Mouse (Mus musculus) stomach, postnatal 0 days (tissue): ENCODE measurements around the gene Xbp1.

ENCODE experiments used
- CTCF ChIP-seq: IDR thresholded peaks from 2 replicates; pipeline ENCODE4 v1.5.1; 2016; ENCODE audit warnings: antibody characterized with exemption, low read depth, mild to moderate bottlenecking, moderate library complexity
- EP300 ChIP-seq: optimal IDR thresholded peaks from 2 replicates; pipeline ENCODE3; 2016; ENCODE audit warnings: antibody characterized with exemption

DNA sequence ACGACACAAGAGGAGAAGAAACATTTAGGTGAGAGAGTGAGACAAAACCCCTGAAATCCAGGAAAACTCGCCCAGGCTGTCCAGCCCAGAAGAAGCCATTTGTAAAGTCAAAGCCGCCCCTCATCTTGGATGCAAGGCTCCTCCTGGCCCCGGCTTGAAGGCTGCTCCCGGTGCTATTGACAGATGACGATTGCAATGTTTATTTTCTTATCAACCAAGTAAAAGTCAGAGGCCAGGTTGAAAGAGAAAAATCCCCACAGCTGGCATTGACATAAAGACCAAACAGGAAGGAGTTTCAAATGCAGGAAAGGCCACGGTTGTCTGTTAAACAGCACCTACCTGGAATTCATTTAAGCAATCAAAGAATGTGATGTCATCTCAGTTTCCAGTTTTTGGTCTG, 28.5 kb upstream of the Xbp1 start:
- no peak for TF ChIP-seq CTCF
- TF ChIP-seq EP300 = no peak
